Mouse (Mus musculus) limb, embryonic 14.5 days (tissue): ENCODE results near the gene Lrp6. TPM values are rescaled to one million over a fixed set of nuclear protein-coding genes. Genes with fewer than 3 reads are reported as not detected.
A peak's percentile ranks its signal among the peaks of the same experiment; 100 is the strongest.

Experiments
- ATAC-seq: fragments of 200-750 bp; cut with Nextera tagmentation; 2 replicates; pipeline ENCODE4 v1.8.0; 2017; ENCODE audit warnings: low read depth, moderate number of reproducible peaks, moderate TSS enrichment; ENCODE audit not compliant: low FRiP score
- DNase-seq: peaks from one replicate; pipeline ENCODE4 v3.0.0-alpha.2; 2015; ENCODE audit warnings: low spot score
- H3K27ac ChIP-seq: fragments of 300-500 bp; sonication (generic); replicated peaks from 2 replicates; pipeline ENCODE4 v1.5.1; 2014; ENCODE audit warnings: low read depth, mild to moderate bottlenecking, low read length, moderate library complexity, mixed read lengths
- H3K27me3 ChIP-seq: fragments of 300-500 bp; sonication (generic); 2 replicates; pipeline ENCODE4 v1.6.1; 2014; ENCODE audit warnings: low read length, mixed read lengths; ENCODE audit not compliant: control insufficient read depth, insufficient read depth
- H3K36me3 ChIP-seq: fragments of 300-500 bp; sonication (generic); 2 replicates; pipeline ENCODE4 v1.6.1; 2014; ENCODE audit warnings: mild to moderate bottlenecking, low read length, moderate library complexity, mixed read lengths; ENCODE audit not compliant: control insufficient read depth, insufficient read depth
- H3K4me1 ChIP-seq: fragments of 300-500 bp; sonication (generic); 2 replicates; pipeline ENCODE4 v1.6.1; 2014; ENCODE audit warnings: antibody characterized with exemption, low read length, mixed read lengths; ENCODE audit not compliant: control insufficient read depth, insufficient read depth
- H3K4me2 ChIP-seq: fragments of 300-500 bp; sonication (generic); replicated peaks from 2 replicates; pipeline ENCODE4 v1.6.1; 2014; ENCODE audit warnings: low read depth, mild to moderate bottlenecking, low read length, moderate library complexity; ENCODE audit not compliant: severe bottlenecking
- H3K4me3 ChIP-seq: fragments of 300-500 bp; sonication (generic); replicated peaks from 2 replicates; pipeline ENCODE4 v1.5.1; 2014; ENCODE audit warnings: low read length
- H3K9ac ChIP-seq: fragments of 300-500 bp; sonication (generic); 2 replicates; pipeline ENCODE4 v1.6.1; 2014; ENCODE audit warnings: mild to moderate bottlenecking, low read depth, low read length, moderate library complexity; ENCODE audit not compliant: severe bottlenecking
- H3K9me3 ChIP-seq: fragments of 300-500 bp; sonication (generic); 2 replicates; pipeline ENCODE4 v1.6.1; 2016; ENCODE audit warnings: low read length; ENCODE audit not compliant: control insufficient read depth
- POLR2A ChIP-seq: fragments of 200-500 bp; IDR thresholded peaks from 2 replicates; pipeline ENCODE4 v1.8.0; 2012; ENCODE audit warnings: inconsistent platforms, mild to moderate bottlenecking, moderate library complexity, borderline replicate concordance; ENCODE audit not compliant: insufficient read depth, insufficient read length; ENCODE audit errors: extremely low read depth
- WGBS: fragments of 180-500 bp; shearing (Covaris S2); extraction: QIAGEN DNeasy Blood & Tissue Kit; methylation state at CpG from one replicate; pipeline ENCODE4 v1.1.7; 2014; 5-methylcytosine and 5-hydroxymethylcytosine counted together
- polyA plus RNA-seq, 2 experiments: library from polyadenylated mRNA; depleted of rRNA in 1 of 2; stranded (reverse) in 1 of 2; unstranded in 1 of 2; fragments of >200 nt; fragmentation: Nextera tagmentation in 1 of 2; extraction: Ambion mirVana in 1 of 2; gene quantifications; 2 replicates each; pipeline versions ENCODE4 v1.2.1 to v1.2.3; 2012 to 2014

Lrp6 gene
- polyA plus RNA-seq, 2 experiments, result 39.5 to 42.7 TPM

DNA sequence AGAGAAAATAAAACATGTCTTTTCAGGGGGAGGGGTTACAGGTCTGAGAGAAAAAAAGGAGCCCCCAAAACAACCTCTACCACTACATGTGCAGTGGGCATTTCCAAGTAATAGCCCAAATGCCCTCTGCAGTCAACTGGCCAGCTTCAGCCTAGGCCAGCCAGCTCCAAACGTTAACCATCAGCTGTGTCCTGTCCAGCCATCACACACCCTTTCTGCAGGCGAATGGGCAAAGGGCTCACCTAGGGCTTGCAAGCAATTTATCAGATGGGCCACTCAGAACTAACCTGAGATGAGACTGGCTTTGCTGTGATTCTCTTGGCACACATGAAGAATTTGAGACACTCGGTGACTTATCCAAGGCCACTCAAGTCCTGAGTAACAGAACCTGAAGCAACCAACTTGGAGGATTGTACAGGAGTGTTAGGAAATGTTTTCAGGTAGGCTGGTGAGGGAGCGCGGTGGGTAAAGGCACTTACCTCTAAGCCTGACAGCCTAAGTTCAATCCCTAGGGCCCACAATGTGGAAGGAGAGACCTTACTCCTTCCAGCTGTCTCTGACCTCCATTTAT is 1.3 kb upstream of the Lrp6 start:
- H3K27ac ChIP-seq, result no peak overlapping the region
- no peaks in the 10 kb centered on the region for H3K36me3 ChIP-seq
- no peak overlapping the region for H3K4me2 ChIP-seq
- H3K9me3 ChIP-seq, result 0 out of 2 replicates have a peak, but pooled peaks cover 5% of the 10 kb centered on the region
- H3K9ac ChIP-seq, result no peak overlapping the region
- no peak for DNase-seq
- no peak overlapping the region for H3K4me3 ChIP-seq
- no peak for ATAC-seq
- H3K27me3 ChIP-seq, result no peaks in the 10 kb centered on the region
- WGBS, result 77% methylated on average over 5 of the region's 5 CpGs
- H3K4me1 ChIP-seq, result peaks cover 8% of the 10 kb centered on the region
- no peak for TF ChIP-seq POLR2A

GRCm38 (mm10) chr6:134566248-134566817 is 432 bp downstream of the Lrp6 start:
- Histone ChIP-seq H3K4me3 (peak overlapping the region; percentile 88), H3K4me1 (peaks cover 11% of the 10 kb centered on the region), H3K27me3 (no peaks in the 10 kb centered on the region), H3K36me3 (no peaks in the 10 kb centered on the region), H3K9ac (peak overlapping the region; percentile 99), H3K4me2 (peak overlapping the region; percentile 67), H3K27ac (peak overlapping the region; percentile 99), H3K9me3 (no peaks in the 10 kb centered on the region)
- no peak for TF ChIP-seq POLR2A
- peak; percentile 61 for ATAC-seq
- DNase-seq, result peak; percentile 8
- 2% methylated on average over 26 of the region's 64 CpGs for WGBS

DNA sequence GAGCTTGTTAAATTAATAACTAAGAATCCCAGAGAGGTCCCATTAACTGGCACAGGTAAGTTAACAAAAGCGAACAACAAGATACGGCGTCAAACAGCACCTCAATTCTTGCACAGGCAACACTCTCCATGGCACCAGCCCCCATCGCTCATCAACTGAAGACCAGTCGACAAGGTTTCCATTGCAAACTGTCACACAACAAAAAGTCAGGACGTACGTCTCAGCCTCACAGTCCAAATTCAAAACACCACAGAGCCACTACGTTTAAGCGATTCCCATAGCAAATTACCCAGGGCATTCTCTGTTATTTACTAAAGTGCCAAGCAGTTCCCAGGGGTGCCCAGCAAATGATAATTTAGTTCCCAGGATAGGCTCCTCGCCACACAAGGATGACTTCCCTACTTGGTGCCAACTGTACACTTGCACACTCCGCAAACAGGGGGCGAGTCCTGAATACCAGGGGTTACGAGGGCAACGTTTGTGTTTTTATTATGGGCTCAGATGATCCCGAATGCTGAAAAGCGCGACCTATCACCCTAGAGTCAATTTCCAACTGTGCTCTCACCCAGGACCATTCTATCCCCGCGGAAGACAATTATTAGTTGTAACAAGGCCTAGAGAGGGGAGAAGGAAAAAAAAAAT is 1.0 kb downstream of the Lrp6 start:
- TF ChIP-seq POLR2A, result no peak
- DNase-seq (no peak), ATAC-seq (no peak)
- Histone ChIP-seq H3K4me3 (peak overlapping the region; percentile 88), H3K4me2 (peak overlapping the region; percentile 67), H3K9ac (peak overlapping the region; percentile 99), H3K4me1 (peaks cover 11% of the 10 kb centered on the region), H3K9me3 (no peaks in the 10 kb centered on the region), H3K27ac (peak overlapping the region; percentile 99), H3K27me3 (no peaks in the 10 kb centered on the region), H3K36me3 (no peaks in the 10 kb centered on the region)
- WGBS, result 2% methylated on average over 19 of the region's 19 CpGs

- Histone ChIP-seq H3K4me1 (peaks cover 11% of the 10 kb centered on the region), H3K4me2 (peak overlapping the region; percentile 67), H3K36me3 (no peaks in the 10 kb centered on the region), H3K9ac (no peak overlapping the region), H3K27ac (no peak overlapping the region), H3K27me3 (no peaks in the 10 kb centered on the region), H3K9me3 (no peaks in the 10 kb centered on the region), H3K4me3 (0 out of 2 replicates have a peak overlapping the region, but pooled peaks have one; percentile 14)
- 44% methylated on average over 2 of the region's 2 CpGs for WGBS
- ATAC-seq, result no peak
- no peak for TF ChIP-seq POLR2A
- no peak for DNase-seq
Measured at GRCm38 (mm10) chr6:134564539-134564938, 2.2 kb downstream of the Lrp6 start.

GRCm38 (mm10) chr6:134559635-134560034 is 7.1 kb downstream of the Lrp6 start:
- H3K4me1 ChIP-seq, result peaks cover 22% of the 10 kb centered on the region
- DNase-seq (no peak), ATAC-seq (no peak)
- no peak overlapping the region for H3K4me3 ChIP-seq
- H3K27me3 ChIP-seq, result no peaks in the 10 kb centered on the region
- H3K36me3 ChIP-seq, result no peaks in the 10 kb centered on the region
- WGBS, result 76% methylated on average over 3 of the region's 3 CpGs
- no peak for TF ChIP-seq POLR2A
- H3K9ac ChIP-seq, result no peak overlapping the region
- H3K4me2 ChIP-seq, result no peak overlapping the region
- no peak overlapping the region for H3K27ac ChIP-seq
- H3K9me3 ChIP-seq, result no peaks in the 10 kb centered on the region
